Mouse (Mus musculus) gastrocnemius, postnatal 10 days (tissue): ENCODE measurements around the gene Iyd. TPM values are rescaled to one million over a fixed set of nuclear protein-coding genes. Genes with fewer than 3 reads are reported as not detected.
A peak's percentile ranks its signal among the peaks of the same experiment; 100 is the strongest.

Source experiments
- DNase-seq: peaks from one replicate; pipeline ENCODE4 v3.0.0; 2021; ENCODE audit warnings: mixed read lengths
- total RNA-seq, 2 experiments: library from RNA; stranded (reverse); gene quantifications; 2 replicates each; pipeline ENCODE4 v1.2.3; 2021

Gene Iyd
- total RNA-seq, 2 experiments from 2014 or later, result 0.63 TPM; not detected in 1

GRCm38 (mm10) chr10:3555128-3555527 is 15.1 kb downstream of the Iyd start:
- no peak for DNase-seq

- no peak for DNase-seq
Measured at GRCm38 (mm10) chr10:3556538-3556937, 16.5 kb downstream of the Iyd start.

- DNase-seq, result no peak
Measured at GRCm38 (mm10) chr10:3559136-3559535, 19.1 kb downstream of the Iyd start.

- DNase-seq, result no peak
Measured at GRCm38 (mm10) chr10:3562165-3562564, 22.1 kb downstream of the Iyd start.

- no peak for DNase-seq
Measured at GRCm38 (mm10) chr10:3565126-3565525, 25.1 kb downstream of the Iyd start.

- DNase-seq, result no peak
Measured at GRCm38 (mm10) chr10:3567821-3568220, 27.8 kb downstream of the Iyd start.

- no peak for DNase-seq
Measured at GRCm38 (mm10) chr10:3572723-3573649, 32.9 kb downstream of the Iyd start.

GRCm38 (mm10) chr10:3573905-3574500 is 34.0 kb downstream of the Iyd start:
- peak; percentile 37 for DNase-seq

- DNase-seq, result no peak
Measured at GRCm38 (mm10) chr10:3590632-3591031, 50.6 kb downstream of the Iyd start.

- DNase-seq, result no peak
Measured at GRCm38 (mm10) chr10:3591790-3592189, 51.8 kb downstream of the Iyd start.

- no peak for DNase-seq
Measured at GRCm38 (mm10) chr10:3596697-3597096, 56.7 kb downstream of the Iyd start.

GRCm38 (mm10) chr10:3597760-3598159 is 57.7 kb downstream of the Iyd start:
- DNase-seq, result no peak

Other genes starting within 250 kb of the Iyd start
- 100 to 1,000 TPM; 102 to 106 TPM for gene Ppp1r14c, start 174.2 kb upstream of the Iyd start, total RNA-seq
- gene Plekhg1, start 200.1 kb downstream of the Iyd start, total RNA-seq, result 10 to 100 TPM; 13.3 to 16.3 TPM